Mouse (Mus musculus): ENCODE results near the gene Fam163b. TPM values are rescaled to one million over a fixed set of nuclear protein-coding genes. Genes with fewer than 3 reads are reported as not detected.
A peak's percentile ranks its signal among the peaks of the same experiment; 100 is the strongest.

Gene Fam163b
- polyA plus RNA-seq, 1 experiment from 2014 or later: 0.16 TPM

DNA sequence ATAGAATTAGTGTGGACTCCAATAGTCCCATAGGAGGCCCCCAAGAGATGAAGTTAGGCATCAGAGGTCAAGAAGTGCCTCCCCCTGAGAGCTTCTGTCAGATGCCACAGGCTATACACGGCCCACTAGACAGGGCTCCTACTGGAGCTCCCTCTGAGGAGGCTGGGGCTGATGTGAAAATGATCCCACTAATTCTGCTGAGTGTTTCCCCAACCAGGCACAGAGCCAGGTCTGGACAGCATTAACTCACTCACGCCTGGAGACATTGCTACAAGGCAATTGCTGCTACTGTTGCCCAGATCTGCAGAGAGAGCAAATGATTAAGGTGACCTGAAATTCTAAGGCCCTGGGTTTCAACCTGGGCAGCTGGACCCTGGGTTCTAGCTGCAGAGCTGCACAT is 56.5 kb downstream of the Fam163b start:
- Histone ChIP-seq H3K9ac (ENCODE audit: low read depth, low read length) (no peak overlapping the region), H3K4me1 (ENCODE audit: control insufficient read depth, insufficient read depth, low read length) (peaks cover 20% of the 10 kb centered on the region), H3K4me2 (ENCODE audit: low read depth, low read length) (no peak overlapping the region), H3K27ac (ENCODE audit: low read length) (no peak overlapping the region), H3K36me3 (ENCODE audit: control insufficient read depth, insufficient read depth, low read length) (no peaks in the 10 kb centered on the region), H3K4me3 (ENCODE audit: low read length) (no peak overlapping the region), H3K9me3 (ENCODE audit: control insufficient read depth, low read length) (no peaks in the 10 kb centered on the region), H3K27me3 (replicated peaks; ENCODE audit: control insufficient read depth, insufficient read depth, low read length) (no peaks in the 10 kb centered on the region)
- WGBS: 41% methylated on average over 2 of the region's 2 CpGs
- 0 out of 2 replicates have a peak, but pooled peaks have one; percentile 39 for ATAC-seq

DNA sequence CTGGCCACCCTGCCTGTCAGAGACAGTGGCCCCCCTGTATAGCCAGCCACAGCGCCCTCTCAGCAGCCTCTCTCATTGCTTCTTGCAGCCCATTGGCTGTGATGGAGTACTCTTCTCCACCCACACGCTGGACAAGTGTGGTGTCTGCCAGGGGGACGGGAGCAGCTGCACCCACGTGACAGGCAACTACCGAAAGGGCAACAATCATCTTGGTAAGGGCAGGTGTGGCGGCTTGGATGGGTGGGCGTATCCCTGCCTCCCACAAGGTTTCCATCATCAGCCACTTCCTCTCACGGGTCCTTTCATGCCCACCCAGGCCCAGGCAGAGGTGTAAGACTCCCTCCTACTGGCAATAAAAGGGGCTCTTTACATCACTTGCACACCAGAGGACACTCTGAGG is 57.3 kb downstream of the Fam163b start:
- ATAC-seq: no peak

DNA sequence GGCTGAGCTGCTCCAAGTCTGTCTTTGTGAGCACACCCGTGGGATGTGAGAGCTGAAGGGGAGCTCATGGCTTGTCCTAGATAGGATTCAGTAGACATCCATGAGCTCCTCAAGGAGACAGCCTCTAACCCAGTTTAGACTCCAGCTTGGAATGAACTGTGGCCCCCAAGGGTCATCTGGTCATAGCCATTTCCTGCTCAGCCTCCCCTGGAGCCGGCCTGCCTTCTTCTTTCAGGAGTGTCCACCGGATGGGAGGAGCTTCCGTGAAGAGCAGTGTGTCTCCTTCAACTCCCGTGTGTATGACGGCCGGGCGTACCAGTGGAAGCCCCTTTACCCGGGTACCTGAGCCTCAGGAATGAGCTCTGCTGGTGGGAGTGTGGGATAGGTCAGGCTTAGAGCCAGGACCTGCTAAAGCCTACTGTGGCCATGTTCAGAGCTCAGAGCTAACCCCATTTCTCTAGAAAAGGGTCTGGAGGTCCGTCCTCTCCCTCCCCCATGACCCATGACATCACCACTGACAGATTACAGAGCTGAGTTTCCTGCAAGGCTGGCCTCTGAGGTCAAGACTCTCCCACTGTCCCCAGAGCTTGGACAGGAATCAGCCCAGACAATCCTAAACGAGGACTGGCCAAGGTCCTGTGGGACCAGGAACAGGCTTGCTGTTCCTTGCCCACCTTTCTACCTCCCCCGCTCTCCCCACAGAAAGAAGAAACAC is 58.4 kb downstream of the Fam163b start:
- Histone ChIP-seq H3K27me3 (replicated peaks; ENCODE audit: control insufficient read depth, insufficient read depth, low read length) (no peaks in the 10 kb centered on the region), H3K4me2 (ENCODE audit: low read depth, low read length) (no peak overlapping the region), H3K27ac (ENCODE audit: low read length) (no peak overlapping the region), H3K9ac (ENCODE audit: low read depth, low read length) (no peak overlapping the region), H3K36me3 (ENCODE audit: control insufficient read depth, insufficient read depth, low read length) (no peaks in the 10 kb centered on the region), H3K4me1 (ENCODE audit: control insufficient read depth, insufficient read depth, low read length) (peaks cover 29% of the 10 kb centered on the region), H3K4me3 (ENCODE audit: low read length) (no peak overlapping the region), H3K9me3 (ENCODE audit: control insufficient read depth, low read length) (no peaks in the 10 kb centered on the region)
- 64% methylated on average over 12 of the region's 12 CpGs for WGBS
- no peak for ATAC-seq

More for the DNA sequence above, 57.3 kb downstream of the Fam163b start:
- 37% methylated on average over 8 of the region's 8 CpGs for WGBS
- peaks cover 20% of the 10 kb centered on the region for H3K4me1 ChIP-seq (ENCODE audit: control insufficient read depth, insufficient read depth, low read length)
- H3K9me3 ChIP-seq (ENCODE audit: control insufficient read depth, low read length): no peaks in the 10 kb centered on the region
- no peak overlapping the region for H3K27ac ChIP-seq (ENCODE audit: low read length)
- H3K9ac ChIP-seq (ENCODE audit: low read depth, low read length): no peak overlapping the region
- no peaks in the 10 kb centered on the region for H3K36me3 ChIP-seq (ENCODE audit: control insufficient read depth, insufficient read depth, low read length)
- H3K4me3 ChIP-seq (ENCODE audit: low read length): no peak overlapping the region
- H3K4me2 ChIP-seq (ENCODE audit: low read depth, low read length): no peak overlapping the region
- H3K27me3 ChIP-seq (replicated peaks; ENCODE audit: control insufficient read depth, insufficient read depth, low read length): no peaks in the 10 kb centered on the region

DNA sequence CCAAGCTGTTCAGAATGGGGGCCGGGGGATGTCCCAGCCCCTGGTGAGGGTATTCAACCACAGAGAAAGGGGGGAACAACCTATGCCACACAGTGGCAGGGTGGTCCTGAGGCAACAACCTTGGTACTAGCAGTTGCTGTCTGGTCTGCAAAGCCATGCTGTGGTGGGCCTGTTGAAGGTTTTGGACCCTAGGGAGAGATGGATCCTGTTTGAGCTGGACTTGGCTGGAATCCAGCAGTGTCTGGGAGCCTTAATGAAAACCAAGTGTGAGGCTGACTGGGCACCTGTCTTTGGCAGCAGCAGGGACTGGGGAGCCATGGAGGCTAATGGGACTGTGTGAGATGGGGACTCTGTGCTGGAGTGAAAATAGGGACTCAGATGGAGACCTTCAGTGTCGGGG is 62.6 kb downstream of the Fam163b start:
- H3K9me3 ChIP-seq (ENCODE audit: control insufficient read depth, low read length): no peaks in the 10 kb centered on the region
- H3K9ac ChIP-seq (ENCODE audit: low read depth, low read length): no peak overlapping the region
- H3K4me1 ChIP-seq (ENCODE audit: control insufficient read depth, insufficient read depth, low read length): peaks cover 14% of the 10 kb centered on the region
- WGBS: 74% methylated on average over 2 of the region's 2 CpGs
- H3K4me2 ChIP-seq (ENCODE audit: low read depth, low read length): peak overlapping the region; percentile 7; the same call in 1 of the 2 replicates
- no peaks in the 10 kb centered on the region for H3K36me3 ChIP-seq (ENCODE audit: control insufficient read depth, insufficient read depth, low read length)
- H3K27ac ChIP-seq (ENCODE audit: low read length): peak overlapping the region; percentile 27; the same call in 1 of the 2 replicates
- no peaks in the 10 kb centered on the region for H3K27me3 ChIP-seq (replicated peaks; ENCODE audit: control insufficient read depth, insufficient read depth, low read length)
- H3K4me3 ChIP-seq (ENCODE audit: low read length): no peak overlapping the region
- ATAC-seq: no peak

DNA sequence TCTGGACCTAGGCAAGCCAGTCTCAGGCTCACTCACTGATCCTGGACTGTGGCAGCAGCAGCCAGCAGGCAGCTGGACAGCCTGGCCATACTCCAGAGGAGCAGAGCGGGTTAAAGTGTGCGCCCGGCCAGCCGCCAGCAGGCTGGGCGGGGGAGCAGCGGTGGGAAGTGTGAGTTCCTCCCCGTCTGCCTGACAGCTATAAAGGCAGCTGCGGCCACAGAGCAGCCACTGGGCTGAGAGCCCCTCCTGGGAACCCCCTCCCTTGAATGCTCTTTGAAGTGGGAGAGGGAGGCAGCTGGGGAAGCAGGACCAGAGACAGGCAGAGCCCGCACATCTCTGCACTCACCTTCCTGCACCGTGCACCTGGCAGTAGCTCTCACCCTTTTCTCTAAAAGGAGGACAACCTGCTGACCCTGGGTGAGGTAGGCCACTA is 63.1 kb downstream of the Fam163b start, which contains the start of gene Adamtsl2:
TSS of gene Adamtsl2 (plus strand) at position 228 of the 433 bp plus-strand sequence.
- H3K36me3 ChIP-seq (ENCODE audit: control insufficient read depth, insufficient read depth, low read length): no peaks in the 10 kb centered on the region
- no peak within 1 kb of the TSS for H3K9ac ChIP-seq (ENCODE audit: low read depth, low read length)
- H3K4me3 ChIP-seq (ENCODE audit: low read length): no peak within 1 kb of the TSS
- H3K27me3 ChIP-seq (replicated peaks; ENCODE audit: control insufficient read depth, insufficient read depth, low read length): no peaks in the 10 kb centered on the region
- H3K9me3 ChIP-seq (ENCODE audit: control insufficient read depth, low read length): no peaks in the 10 kb centered on the region
- ATAC-seq: peak; percentile 78
- 3% methylated on average over 10 of the region's 10 CpGs for WGBS
- H3K4me2 ChIP-seq (ENCODE audit: low read depth, low read length): peak within 1 kb of the TSS; percentile 7; the same call in 1 of the 2 replicates
- H3K27ac ChIP-seq (ENCODE audit: low read length): peak within 1 kb of the TSS; percentile 27; the same call in 1 of the 2 replicates
- H3K4me1 ChIP-seq (ENCODE audit: control insufficient read depth, insufficient read depth, low read length): peaks cover 14% of the 10 kb centered on the region; the same call in 1 of the 2 replicates

DNA sequence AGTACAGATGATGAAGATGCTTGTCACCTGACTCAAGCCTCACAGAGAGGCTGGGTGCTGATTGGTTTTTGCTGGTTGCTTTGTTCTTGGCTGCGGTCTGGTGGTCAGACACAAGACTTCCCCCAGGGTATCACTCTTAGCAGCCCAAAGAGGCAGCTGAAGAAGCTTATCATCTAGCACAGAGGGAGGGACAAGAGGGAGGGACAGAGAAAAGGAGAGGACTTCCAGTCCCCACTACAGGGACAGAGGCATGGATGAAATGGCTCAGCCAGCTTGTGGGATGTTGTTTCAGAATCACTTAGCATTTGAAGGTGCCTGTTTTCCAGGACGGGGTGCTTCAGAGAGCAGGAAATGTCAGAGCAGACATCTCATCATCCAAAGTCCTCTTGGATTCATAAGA is 64.0 kb downstream of the Fam163b start:
- no peaks in the 10 kb centered on the region for H3K9me3 ChIP-seq (ENCODE audit: control insufficient read depth, low read length)
- no peak for ATAC-seq
- no peak overlapping the region for H3K9ac ChIP-seq (ENCODE audit: low read depth, low read length)
- 37% methylated on average over 2 of the region's 2 CpGs for WGBS
- no peak overlapping the region for H3K4me3 ChIP-seq (ENCODE audit: low read length)
- no peaks in the 10 kb centered on the region for H3K36me3 ChIP-seq (ENCODE audit: control insufficient read depth, insufficient read depth, low read length)
- H3K27ac ChIP-seq (ENCODE audit: low read length): no peak overlapping the region
- H3K4me2 ChIP-seq (ENCODE audit: low read depth, low read length): no peak overlapping the region
- H3K27me3 ChIP-seq (replicated peaks; ENCODE audit: control insufficient read depth, insufficient read depth, low read length): no peaks in the 10 kb centered on the region
- H3K4me1 ChIP-seq (ENCODE audit: control insufficient read depth, insufficient read depth, low read length): peaks cover 14% of the 10 kb centered on the region; the same call in 1 of the 2 replicates

DNA sequence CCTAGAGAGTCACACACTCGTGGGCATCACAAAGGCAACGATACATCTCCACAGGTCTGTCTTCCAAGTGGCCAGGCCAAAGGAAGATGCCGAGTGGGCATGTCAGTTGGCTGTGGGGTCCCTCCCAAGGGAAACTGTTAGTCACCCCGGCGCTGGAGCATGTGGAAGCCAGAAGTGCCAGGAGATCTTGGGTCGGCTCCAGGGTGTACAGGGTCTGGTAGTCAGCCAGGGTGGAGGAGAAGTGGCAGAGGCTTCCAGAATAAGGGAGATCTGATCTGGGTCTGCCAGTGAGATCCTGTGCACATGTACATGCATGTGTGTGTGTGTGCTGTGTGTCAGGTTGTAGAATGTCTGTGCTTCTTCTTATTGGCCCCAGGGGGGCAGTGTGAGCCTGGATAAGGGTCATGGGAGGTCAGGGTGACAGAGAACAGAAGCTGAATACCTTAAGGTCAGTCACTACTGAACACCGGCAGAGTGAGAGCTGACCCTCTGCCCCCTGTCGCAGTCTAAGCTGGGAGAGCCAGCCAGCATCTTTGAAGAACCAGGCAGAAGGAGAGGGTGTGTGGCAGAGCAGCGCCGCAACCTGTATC is 64.5 kb downstream of the Fam163b start:
- ATAC-seq: no peak
- Histone ChIP-seq H3K9me3 (ENCODE audit: control insufficient read depth, low read length) (no peaks in the 10 kb centered on the region), H3K27ac (ENCODE audit: low read length) (no peak overlapping the region), H3K36me3 (ENCODE audit: control insufficient read depth, insufficient read depth, low read length) (no peaks in the 10 kb centered on the region), H3K4me2 (ENCODE audit: low read depth, low read length) (no peak overlapping the region), H3K4me1 (ENCODE audit: control insufficient read depth, insufficient read depth, low read length) (peaks cover 14% of the 10 kb centered on the region; the same call in 1 of the 2 replicates), H3K4me3 (ENCODE audit: low read length) (no peak overlapping the region), H3K27me3 (replicated peaks; ENCODE audit: control insufficient read depth, insufficient read depth, low read length) (no peaks in the 10 kb centered on the region), H3K9ac (ENCODE audit: low read depth, low read length) (no peak overlapping the region)
- 69% methylated on average over 10 of the region's 10 CpGs for WGBS

DNA sequence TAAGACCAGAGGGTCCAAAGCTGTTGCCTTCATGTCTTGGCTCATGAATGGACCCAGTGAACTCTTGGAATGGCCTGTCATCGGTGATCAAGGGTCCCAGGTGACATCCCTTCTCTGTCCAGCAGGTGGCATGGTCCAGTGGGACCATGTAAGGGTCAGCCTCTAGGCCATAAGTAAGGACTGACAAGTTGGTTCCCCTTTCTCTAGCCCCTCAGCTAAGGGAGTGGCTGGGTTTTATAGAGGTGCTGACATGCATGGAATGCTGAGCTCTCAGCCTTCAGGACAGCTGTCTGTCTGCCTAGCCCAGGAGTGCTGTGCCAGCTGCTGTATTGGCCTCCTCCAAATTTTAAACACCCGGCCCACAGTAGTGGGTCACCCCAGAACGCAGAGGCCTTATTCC is 66.8 kb downstream of the Fam163b start:
- no peaks in the 10 kb centered on the region for H3K27me3 ChIP-seq (replicated peaks; ENCODE audit: control insufficient read depth, insufficient read depth, low read length)
- peaks cover 21% of the 10 kb centered on the region for H3K4me1 ChIP-seq (ENCODE audit: control insufficient read depth, insufficient read depth, low read length)
- no peak overlapping the region for H3K27ac ChIP-seq (ENCODE audit: low read length)
- WGBS: 64% methylated on average over 3 of the region's 3 CpGs
- H3K4me3 ChIP-seq (ENCODE audit: low read length): no peak overlapping the region
- H3K4me2 ChIP-seq (ENCODE audit: low read depth, low read length): no peak overlapping the region
- H3K36me3 ChIP-seq (ENCODE audit: control insufficient read depth, insufficient read depth, low read length): no peaks in the 10 kb centered on the region
- no peak overlapping the region for H3K9ac ChIP-seq (ENCODE audit: low read depth, low read length)
- ATAC-seq: no peak
- H3K9me3 ChIP-seq (ENCODE audit: control insufficient read depth, low read length): no peaks in the 10 kb centered on the region

DNA sequence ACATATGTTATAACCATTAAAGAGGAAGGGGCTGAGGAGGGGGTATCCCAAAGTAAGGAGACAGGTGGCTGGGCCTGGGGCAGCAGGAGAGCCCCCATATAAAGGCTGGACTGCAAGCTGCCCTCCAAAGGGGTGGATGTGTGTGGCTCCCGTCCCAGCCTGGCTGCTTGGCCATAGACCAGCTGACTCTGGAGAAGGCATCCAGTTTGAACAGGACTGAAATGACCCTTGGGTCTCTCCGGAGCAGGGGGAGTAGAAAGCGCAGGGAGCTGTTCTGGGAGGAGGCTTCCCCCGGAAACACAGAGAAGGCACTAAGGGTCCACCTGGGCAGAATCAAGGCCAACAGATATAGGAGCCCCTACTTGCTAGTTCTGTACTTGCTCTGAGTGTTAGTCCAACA is 67.5 kb downstream of the Fam163b start:
- ATAC-seq: no peak
- H3K9ac ChIP-seq (ENCODE audit: low read depth, low read length): no peak overlapping the region
- H3K4me2 ChIP-seq (ENCODE audit: low read depth, low read length): no peak overlapping the region
- no peak overlapping the region for H3K27ac ChIP-seq (ENCODE audit: low read length)
- no peaks in the 10 kb centered on the region for H3K27me3 ChIP-seq (replicated peaks; ENCODE audit: control insufficient read depth, insufficient read depth, low read length)
- H3K4me1 ChIP-seq (ENCODE audit: control insufficient read depth, insufficient read depth, low read length): peaks cover 19% of the 10 kb centered on the region
- 82% methylated on average over 4 of the region's 4 CpGs for WGBS
- H3K36me3 ChIP-seq (ENCODE audit: control insufficient read depth, insufficient read depth, low read length): no peaks in the 10 kb centered on the region
- no peak overlapping the region for H3K4me3 ChIP-seq (ENCODE audit: low read length)
- H3K9me3 ChIP-seq (ENCODE audit: control insufficient read depth, low read length): no peaks in the 10 kb centered on the region
